Mouse (Mus musculus): ENCODE data around the gene Tmem170. TPM values are rescaled to one million over a fixed set of nuclear protein-coding genes. Genes with fewer than 3 reads are reported as not detected.

Gene Tmem170
- total RNA-seq, 2 experiments from 2014 or later: 3.0 to 3.4 TPM

DNA sequence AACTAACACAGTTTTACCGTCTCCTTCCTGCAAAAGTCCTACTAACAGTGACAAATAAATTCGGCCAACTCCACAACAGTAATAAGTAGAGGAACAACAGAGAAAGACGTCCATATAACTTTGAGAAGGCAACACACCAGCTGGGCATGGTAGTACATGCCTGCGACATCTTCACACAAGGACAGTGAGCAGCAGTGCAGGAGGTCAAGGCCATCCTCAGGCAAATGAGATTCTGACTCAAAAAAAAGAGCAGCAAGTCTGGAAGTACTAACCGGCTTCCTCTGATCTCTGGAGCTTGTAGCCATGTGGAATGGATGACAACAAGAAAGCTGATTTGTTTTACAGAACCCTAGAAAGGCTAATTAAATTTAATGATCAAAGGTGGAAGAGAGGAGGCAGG, 43.6 kb downstream of the Tmem170 start:
- Histone ChIP-seq H3K4me3 (no peak overlapping the region), H3K27ac (no peak overlapping the region)
- intact Hi-C loops (cut with DNase I): no loop called here
- DNase-seq (ENCODE audit: extremely low spot score in 1 of 2, low spot score in 2 of 2): no peak
- no peak for TF ChIP-seq CTCF (IDR thresholded peaks at IDR 0.05)

DNA sequence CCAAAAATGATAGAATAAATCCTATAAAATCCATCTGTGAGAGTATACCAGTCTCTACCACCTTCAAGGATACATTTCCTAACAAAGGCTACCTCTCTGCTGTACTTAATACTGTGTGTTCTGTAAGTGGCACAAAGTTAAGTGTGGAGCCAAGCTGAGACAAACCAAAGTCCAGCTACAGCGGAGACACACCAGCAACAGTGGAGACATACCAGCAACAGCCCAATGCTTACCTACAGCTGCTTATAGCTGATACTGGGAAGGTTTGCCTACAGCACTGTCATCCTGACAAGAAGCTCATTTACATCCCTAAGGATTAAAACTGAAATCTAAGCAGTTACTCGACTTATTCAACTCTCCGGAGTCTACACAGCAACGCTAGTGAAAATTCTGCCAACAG, 44.6 kb downstream of the Tmem170 start:
- H3K4me3 ChIP-seq: no peak overlapping the region
- intact Hi-C loops (cut with DNase I): no loop called here
- H3K27ac ChIP-seq: no peak overlapping the region
- TF ChIP-seq CTCF (IDR thresholded peaks at IDR 0.05): no peak
- no peak for DNase-seq (ENCODE audit: extremely low spot score in 1 of 2, low spot score in 2 of 2)

DNA sequence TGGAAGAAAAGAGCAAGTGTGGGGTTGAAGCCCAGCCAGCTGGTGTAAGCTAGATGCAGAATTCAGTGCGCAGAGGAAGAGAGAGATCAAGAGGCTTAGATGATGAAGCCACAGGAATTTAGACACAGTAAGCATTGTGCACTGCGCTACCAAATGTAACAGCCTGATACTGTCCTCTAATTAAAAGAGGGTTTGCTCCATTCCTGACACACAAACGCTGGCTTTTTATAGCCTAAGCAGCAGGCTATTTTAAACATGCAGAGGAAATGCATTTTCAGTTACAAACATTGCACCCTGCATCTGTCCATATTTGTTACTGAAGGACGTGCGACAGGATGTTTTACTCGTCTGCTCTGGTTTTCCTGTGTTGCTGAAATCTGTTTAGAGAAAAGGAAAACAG, 48.0 kb downstream of the Tmem170 start:
- intact Hi-C loops (cut with DNase I): no loop called here
- no peak for TF ChIP-seq CTCF (IDR thresholded peaks at IDR 0.05)
- DNase-seq (ENCODE audit: extremely low spot score in 1 of 2, low spot score in 2 of 2): no peak
- Histone ChIP-seq H3K27ac (peak overlapping the region; percentile 7; the same call in 1 of the 2 replicates), H3K4me3 (no peak overlapping the region)

DNA sequence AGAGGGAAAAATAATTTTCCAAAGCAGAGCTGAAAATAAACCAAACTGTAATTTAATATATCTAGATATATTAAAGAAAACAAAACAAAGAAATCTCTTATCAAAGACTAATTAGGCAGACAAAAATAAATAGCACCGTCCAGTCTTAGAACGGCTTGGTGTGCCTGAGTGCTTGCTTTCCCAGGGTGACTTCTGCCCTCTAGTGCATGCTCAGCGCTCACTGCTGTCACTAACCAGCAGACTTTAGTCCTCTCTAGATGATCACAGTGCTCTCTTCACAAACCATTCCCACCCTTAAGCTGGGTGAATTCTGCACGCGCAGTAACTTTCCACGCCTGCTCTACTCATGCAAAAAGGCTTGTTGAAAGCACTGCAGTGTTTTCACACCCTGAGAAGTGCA, 51.3 kb downstream of the Tmem170 start:
- peak; percentile 51 for TF ChIP-seq CTCF (IDR thresholded peaks at IDR 0.05)
- Histone ChIP-seq H3K27ac (no peak overlapping the region), H3K4me3 (no peak overlapping the region)
- no peak for DNase-seq (ENCODE audit: extremely low spot score in 1 of 2, low spot score in 2 of 2)
- intact Hi-C loops (cut with DNase I): no loop called here

GRCm38 (mm10) chr8:111824334-111824733, 52.2 kb downstream of the Tmem170 start:
- Histone ChIP-seq H3K27ac (no peak overlapping the region), H3K4me3 (no peak overlapping the region)
- intact Hi-C loops (cut with DNase I): no loop called here
- no peak for DNase-seq (ENCODE audit: extremely low spot score in 1 of 2, low spot score in 2 of 2)
- TF ChIP-seq CTCF (IDR thresholded peaks at IDR 0.05): peak; percentile 43

DNA sequence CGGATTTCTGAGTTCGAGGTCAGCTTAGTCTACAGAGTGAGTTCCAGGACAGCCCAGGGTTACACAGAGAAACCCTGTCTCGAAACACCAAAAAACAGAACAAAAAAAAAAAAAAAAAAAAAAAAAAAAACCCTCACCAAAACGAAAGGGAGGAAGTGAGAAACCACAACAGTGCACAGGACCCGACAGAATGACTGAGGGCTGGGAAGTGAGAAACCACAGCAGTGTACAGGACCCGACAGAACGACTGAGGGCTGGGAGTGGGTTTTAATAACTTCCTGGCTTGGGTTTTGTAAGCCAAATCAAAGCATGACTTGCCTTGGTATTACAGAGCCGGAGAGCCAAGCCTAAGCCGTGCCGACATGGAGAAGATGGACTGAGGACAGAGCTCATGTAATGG, 55.4 kb downstream of the Tmem170 start:
- H3K27ac ChIP-seq: no peak overlapping the region
- no peak for TF ChIP-seq CTCF (IDR thresholded peaks at IDR 0.05)
- no peak for DNase-seq (ENCODE audit: extremely low spot score in 1 of 2, low spot score in 2 of 2)
- intact Hi-C loops (cut with DNase I): no loop called here
- H3K4me3 ChIP-seq: no peak overlapping the region

DNA sequence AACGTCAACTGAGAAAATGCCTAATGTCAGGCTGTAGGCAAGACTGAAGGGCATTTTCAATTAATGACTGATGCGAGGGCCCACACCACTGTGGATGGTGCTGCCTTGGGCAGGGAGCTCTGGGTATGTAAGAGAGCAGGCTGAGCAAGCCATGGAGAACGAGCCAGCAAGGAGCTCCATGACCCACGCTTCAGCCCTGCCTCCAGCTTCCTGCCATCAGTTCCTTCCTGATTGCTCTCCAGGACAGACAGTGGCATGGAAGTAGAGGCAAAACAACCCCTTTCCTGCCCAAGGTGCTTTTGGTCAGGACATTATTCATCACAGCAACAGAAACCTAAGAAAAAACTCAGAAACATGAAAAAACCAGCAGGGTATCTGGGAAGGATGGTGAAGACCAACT, 55.9 kb downstream of the Tmem170 start:
- H3K4me3 ChIP-seq: no peak overlapping the region
- intact Hi-C loops (cut with DNase I): no loop called here
- TF ChIP-seq CTCF (IDR thresholded peaks at IDR 0.05): no peak

GRCm38 (mm10) chr8:111820018-111820417, 56.5 kb downstream of the Tmem170 start:
- DNase-seq (ENCODE audit: extremely low spot score in 1 of 2, low spot score in 2 of 2): no peak
- H3K27ac ChIP-seq: no peak overlapping the region
- no peak for TF ChIP-seq CTCF (IDR thresholded peaks at IDR 0.05)
- no peak overlapping the region for H3K4me3 ChIP-seq
- intact Hi-C loops (cut with DNase I): no loop called here

More for the DNA sequence above, 55.9 kb downstream of the Tmem170 start:
- no peak for DNase-seq (ENCODE audit: extremely low spot score in 1 of 2, low spot score in 2 of 2)
- no peak overlapping the region for H3K27ac ChIP-seq

DNA sequence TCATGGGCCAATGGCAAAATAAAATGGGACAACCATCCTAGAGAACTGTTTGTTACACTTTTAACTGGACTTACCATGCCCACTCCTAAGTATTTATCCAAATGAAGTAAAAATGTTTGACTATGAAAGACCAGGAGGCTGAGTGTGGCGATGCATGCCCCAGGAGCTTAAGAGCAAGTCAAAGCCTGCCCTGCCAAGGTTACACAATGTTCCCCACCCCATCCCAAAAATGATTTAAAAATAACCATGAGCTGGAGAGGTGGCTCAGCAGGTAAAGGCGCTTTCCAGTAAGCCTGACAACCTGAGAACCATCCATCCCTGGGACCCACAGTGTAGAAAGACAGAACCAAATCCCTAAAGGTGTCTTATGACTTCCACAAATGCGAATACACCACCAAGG, 58.0 kb downstream of the Tmem170 start:
- no peak for TF ChIP-seq CTCF (IDR thresholded peaks at IDR 0.05)
- no peak overlapping the region for H3K27ac ChIP-seq
- intact Hi-C loops (cut with DNase I): no loop called here
- no peak for DNase-seq (ENCODE audit: extremely low spot score in 1 of 2, low spot score in 2 of 2)
- H3K4me3 ChIP-seq: no peak overlapping the region

DNA sequence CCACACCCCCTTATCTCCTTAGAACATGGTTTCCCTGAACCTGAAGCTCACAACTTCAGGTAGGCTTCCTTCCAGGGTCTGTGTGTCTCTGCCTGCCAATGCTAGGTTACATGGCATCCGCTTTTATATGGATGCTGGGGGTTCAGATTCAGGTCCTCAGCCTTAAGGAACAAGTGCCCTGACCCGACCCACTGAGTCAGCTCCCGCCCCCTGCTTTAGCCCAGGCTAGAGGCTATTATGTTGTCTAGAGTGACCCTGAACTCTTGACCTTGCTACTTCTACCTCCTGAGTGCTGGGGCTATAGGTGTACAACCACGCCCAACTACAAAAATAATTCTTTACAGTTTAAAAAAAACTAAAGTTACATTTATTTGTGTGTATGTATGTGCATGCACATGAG, 61.5 kb downstream of the Tmem170 start:
- TF ChIP-seq CTCF (IDR thresholded peaks at IDR 0.05): no peak
- no peak for DNase-seq (ENCODE audit: extremely low spot score in 1 of 2, low spot score in 2 of 2)
- intact Hi-C loops (cut with DNase I): no loop called here
- no peak overlapping the region for H3K27ac ChIP-seq
- no peak overlapping the region for H3K4me3 ChIP-seq

DNA sequence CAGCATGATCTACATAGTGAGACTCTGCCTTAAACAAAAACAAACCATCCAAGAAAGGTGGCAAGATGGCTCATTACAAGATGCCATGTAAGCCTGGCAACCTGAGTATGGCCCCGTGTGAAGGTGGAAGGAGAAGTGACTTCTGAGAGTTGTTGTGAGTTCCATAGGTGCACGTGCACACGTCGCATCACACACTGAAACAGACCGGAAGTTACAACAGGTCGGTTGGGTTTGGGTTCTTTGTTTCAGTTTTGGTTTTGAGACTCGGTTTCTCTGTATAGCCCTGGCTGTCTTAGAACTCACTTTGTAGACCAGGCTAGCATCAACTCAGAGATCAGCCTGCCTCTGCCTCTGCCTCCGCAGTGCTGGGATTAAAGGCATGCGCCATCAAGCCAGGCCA, 62.7 kb downstream of the Tmem170 start:
- DNase-seq (ENCODE audit: extremely low spot score in 1 of 2, low spot score in 2 of 2): no peak
- H3K27ac ChIP-seq: no peak overlapping the region
- no peak for TF ChIP-seq CTCF (IDR thresholded peaks at IDR 0.05)
- intact Hi-C loops (cut with DNase I): loop anchor here (1.0 to 5.0 kb wide), 2 partner anchors 42 to 102 kb away; no protein-coding TSS in a partner anchor
- H3K4me3 ChIP-seq: no peak overlapping the region

Other genes starting within 250 kb of the Tmem170 start
- gene Ldhd, start 246.4 kb downstream of the Tmem170 start, total RNA-seq (2021): 10 to 100 TPM; 10.1 to 10.8 TPM
- gene Zfp1, start 233.3 kb downstream of the Tmem170 start, total RNA-seq (2021): 10 to 100 TPM; 22.0 to 23.5 TPM
- not detected for gene Ctrb1, start 185.7 kb downstream of the Tmem170 start, total RNA-seq (2021)
- 10 to 100 TPM; 49.3 to 54.2 TPM for gene Bcar1, start 132.9 kb downstream of the Tmem170 start, total RNA-seq (2021)
- gene Cfdp1, start 22.5 kb downstream of the Tmem170 start, total RNA-seq (2021): 10 to 100 TPM; 75.4 to 83.1 TPM
- gene Chst5, start 33.7 kb upstream of the Tmem170 start, total RNA-seq (2021): under 1 TPM; 0.29 to 0.51 TPM
- gene Tmem231, start 57.1 kb upstream of the Tmem170 start, total RNA-seq (2021): 10 to 100 TPM; 11.7 to 13.2 TPM
- gene Gabarapl2, start 64.0 kb upstream of the Tmem170 start, total RNA-seq (2021): 100 to 1,000 TPM; 209 to 211 TPM
- gene Adat1, start 115.6 kb upstream of the Tmem170 start, total RNA-seq (2021): 1 to 10 TPM; 6.4 to 6.6 TPM
- gene Kars, start 134.6 kb upstream of the Tmem170 start, total RNA-seq (2021): 10 to 100 TPM; 67.6 to 73.6 TPM
- 10 to 100 TPM; 37.3 to 40.6 TPM for gene Terf2ip, start 134.6 kb upstream of the Tmem170 start, total RNA-seq (2021)
- gene Gm6793, start 138.3 kb upstream of the Tmem170 start, total RNA-seq (2021): not detected

Measured in left cerebral cortex, adult 2 months (tissue).